Mouse (Mus musculus) heart, postnatal 0 days (tissue): ENCODE measurements around the gene Kcnn4.

Experiments used
- CTCF ChIP-seq: IDR thresholded peaks from 2 replicates; pipeline ENCODE4 v1.5.1; 2016; ENCODE audit warnings: antibody characterized with exemption, control low read depth, low read depth
- EP300 ChIP-seq: IDR thresholded peaks from 2 replicates; pipeline ENCODE4 v1.6.1; 2016; ENCODE audit warnings: antibody characterized with exemption, low read depth

DNA sequence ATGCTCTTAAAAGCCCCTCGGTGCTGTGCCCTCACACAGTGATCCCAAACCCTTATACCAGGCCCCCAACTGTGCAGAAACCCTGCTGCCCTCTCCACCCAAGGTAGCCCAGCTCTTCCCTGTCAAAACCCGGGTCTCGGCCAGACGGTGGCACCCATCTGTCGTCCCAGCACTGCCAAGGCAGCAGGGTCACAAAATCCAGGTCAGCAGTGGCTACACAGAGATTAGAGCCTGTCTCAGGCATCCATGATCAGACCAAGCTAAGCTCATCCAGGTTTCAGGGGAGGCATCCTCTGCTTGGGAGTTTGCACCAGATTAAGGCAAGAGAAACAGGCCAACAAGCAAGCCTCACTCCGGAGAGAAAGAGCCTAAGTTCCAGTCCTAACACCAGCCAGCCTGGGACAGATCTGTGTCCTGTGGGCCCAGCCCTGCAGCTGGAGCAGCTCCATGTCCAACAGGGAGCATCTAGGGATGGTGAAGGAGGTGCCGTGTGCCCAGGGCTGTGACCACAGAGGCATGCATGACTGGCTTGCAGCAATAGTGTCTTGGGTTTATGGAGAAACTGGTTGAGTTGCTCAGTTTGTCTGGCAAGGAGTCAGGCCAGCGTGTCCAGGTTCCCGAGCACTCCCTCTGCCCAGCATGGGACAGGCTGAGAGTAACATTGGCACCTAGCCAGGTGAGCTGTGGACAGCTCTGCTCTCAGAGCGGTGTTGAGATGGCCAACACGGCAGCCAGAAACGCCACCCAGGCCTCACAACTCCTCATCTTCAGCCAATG, 54.1 kb downstream of the Kcnn4 start:
- TF ChIP-seq CTCF (no peak), EP300 (no peak)
